Mouse (Mus musculus) layer of hippocampus, adult 9-11 months (tissue): Measurements from ENCODE around the gene Glrx.

ENCODE experiments used
- DNase-seq: peaks from one replicate; pipeline ENCODE4 v3.0.0; 2022

The Glrx gene

DNA sequence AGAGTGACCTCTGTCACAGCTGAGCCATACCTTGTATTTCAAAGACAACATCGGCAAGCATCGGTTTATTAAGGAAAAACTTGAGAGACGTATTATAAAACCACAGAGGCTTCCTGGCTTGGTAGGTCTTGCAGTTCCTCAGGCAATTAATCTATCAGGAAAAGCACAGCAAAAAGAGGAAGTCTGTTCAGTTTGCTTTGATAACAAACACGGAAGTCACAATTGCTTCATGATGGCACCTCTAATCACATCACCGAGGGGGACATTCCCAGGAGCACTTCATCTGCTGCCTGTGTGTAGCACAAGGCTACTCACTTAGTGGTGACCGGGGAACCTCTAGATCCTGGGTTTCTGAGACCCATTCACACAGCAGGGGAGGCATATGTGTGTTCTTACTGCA, 53.2 kb downstream of the Glrx start:
- no peak for DNase-seq
